Mouse (Mus musculus) layer of hippocampus, adult 2 months (tissue): ENCODE measurements around the gene Ccnb1. TPM values are rescaled to one million over a fixed set of nuclear protein-coding genes. Genes with fewer than 3 reads are reported as not detected.
"Not testable (repeated sequence)": the region's sequence is repeated elsewhere in the genome, so short reads cannot be mapped to it uniquely, and the experiment has no call there.

Experiments
- DNase-seq, 2 experiments: peaks; one replicate each; pipeline ENCODE4 v3.0.0; 2022; ENCODE audit warnings: low spot score in 2 of 2
- H3K27ac ChIP-seq: fragments of 200-600 bp; 2 replicates; pipeline ENCODE4 v1.8.1; 2022
- H3K4me3 ChIP-seq: fragments of 200-600 bp; 2 replicates; pipeline ENCODE4 v1.8.1; 2022; ENCODE audit warnings: mild to moderate bottlenecking
- CTCF ChIP-seq: fragments of 200-600 bp; conservative IDR thresholded peaks from 2 replicates; pipeline ENCODE4 v1.8.1; 2022; ENCODE audit warnings: antibody characterized with exemption, mild to moderate bottlenecking, moderate library complexity
- total RNA-seq, 2 experiments: library from RNA; stranded (reverse); gene quantifications; 2 replicates each; pipeline ENCODE4 v1.2.3; 2021

Ccnb1 gene
- total RNA-seq, 2 experiments from 2014 or later = 0.29 to 0.90 TPM

- no peak for TF ChIP-seq CTCF
- no peak for DNase-seq
- Histone ChIP-seq H3K4me3 (no peak overlapping the region), H3K27ac (no peak overlapping the region)
These were observed 35.0 kb downstream of the Ccnb1 start for GRCm38 (mm10) chr13:100751402-100751801.

- H3K27ac ChIP-seq = no peak overlapping the region
- no peak overlapping the region for H3K4me3 ChIP-seq
- no peak for DNase-seq
- no peak for TF ChIP-seq CTCF
These were observed 35.6 kb downstream of the Ccnb1 start for GRCm38 (mm10) chr13:100750799-100751198.

- TF ChIP-seq CTCF = no peak
- no peak overlapping the region for H3K4me3 ChIP-seq
- DNase-seq = no peak
- no peak overlapping the region for H3K27ac ChIP-seq
These were observed 37.7 kb downstream of the Ccnb1 start for GRCm38 (mm10) chr13:100748638-100749037.

- DNase-seq = peak; percentile 47 to 51
- TF ChIP-seq CTCF = no peak
- H3K4me3 ChIP-seq = no peak overlapping the region
- peak overlapping the region; percentile 62 for H3K27ac ChIP-seq
These were observed 40.3 kb downstream of the Ccnb1 start for GRCm38 (mm10) chr13:100746090-100746489.

GRCm38 (mm10) chr13:100744036-100744744, 42.2 kb downstream of the Ccnb1 start, which contains the start of gene Mrps36:
Gene Mrps36, minus strand, starts transcription at chr13:100744659.
- peak; percentile 86 to 92 for DNase-seq
- Histone ChIP-seq H3K4me3 (peak within 1 kb of the TSS; percentile 73), H3K27ac (peak within 1 kb of the TSS; percentile 100)
- TF ChIP-seq CTCF = peak; percentile 23; the same call in 1 of the 2 replicates

- no peak for TF ChIP-seq CTCF
- Histone ChIP-seq H3K27ac (peak overlapping the region; percentile 100), H3K4me3 (peak overlapping the region; percentile 73)
- no peak for DNase-seq
These were observed 42.9 kb downstream of the Ccnb1 start for GRCm38 (mm10) chr13:100743346-100744035.

- H3K4me3 ChIP-seq = peak overlapping the region; percentile 73; the same call in 1 of the 2 replicates
- TF ChIP-seq CTCF = no peak
- peak overlapping the region; percentile 100; the same call in 1 of the 2 replicates for H3K27ac ChIP-seq
- DNase-seq = no peak
These were observed 43.5 kb downstream of the Ccnb1 start for GRCm38 (mm10) chr13:100742831-100743230.

- Histone ChIP-seq H3K4me3 (no peak overlapping the region), H3K27ac (no peak overlapping the region)
- DNase-seq = no peak
- no peak for TF ChIP-seq CTCF
These were observed 53.6 kb downstream of the Ccnb1 start for GRCm38 (mm10) chr13:100732756-100733155.

GRCm38 (mm10) chr13:100731462-100732046, 54.8 kb downstream of the Ccnb1 start:
- not testable (repeated sequence) for DNase-seq, H3K4me3 ChIP-seq

GRCm38 (mm10) chr13:100730861-100731176, 55.6 kb downstream of the Ccnb1 start, which contains the start of gene Cdk7:
Gene Cdk7, minus strand, starts transcription at chr13:100730939.
- TF ChIP-seq CTCF = no peak
- H3K4me3 ChIP-seq = peak within 1 kb of the TSS; percentile 94
- DNase-seq = peak; percentile 93
- peak within 1 kb of the TSS; percentile 81 for H3K27ac ChIP-seq

More at GRCm38 (mm10) chr13:100731462-100732046, 54.8 kb downstream of the Ccnb1 start:
- TF ChIP-seq CTCF = peak; percentile 21
- peak overlapping the region; percentile 81; the same call in 1 of the 2 replicates for H3K27ac ChIP-seq

- Histone ChIP-seq H3K4me3 (peak overlapping the region; percentile 94), H3K27ac (peak overlapping the region; percentile 81)
- TF ChIP-seq CTCF = no peak
- DNase-seq = no peak
These were observed 56.1 kb downstream of the Ccnb1 start for GRCm38 (mm10) chr13:100730153-100730860.

Other genes starting within 250 kb of the Ccnb1 start
- gene Ocln, start 233.9 kb downstream of the Ccnb1 start, total RNA-seq = 10 to 100 TPM; 10.6 to 13.0 TPM
- gene Marveld2, start 169.6 kb downstream of the Ccnb1 start, total RNA-seq = 1 to 10 TPM; 1.3 to 1.6 TPM
- gene Ak6, start 135.6 kb downstream of the Ccnb1 start, total RNA-seq = 10 to 100 TPM; 90.7 to 91.6 TPM
- 10 to 100 TPM; 13.5 to 15.6 TPM for gene Rad17, start 135.5 kb downstream of the Ccnb1 start, total RNA-seq
- 10 to 100 TPM; 14.4 to 20.7 TPM for gene Taf9, start 135.0 kb downstream of the Ccnb1 start, total RNA-seq
- under 1 TPM; 0.20 to 0.23 TPM for gene Ccdc125, start 116.9 kb downstream of the Ccnb1 start, total RNA-seq
- 10 to 100 TPM; 40.2 to 40.4 TPM for gene Cdk7, start 55.6 kb downstream of the Ccnb1 start, total RNA-seq
- gene Mrps36, start 41.9 kb downstream of the Ccnb1 start, total RNA-seq = 10 to 100 TPM; 51.1 to 56.0 TPM
- under 1 TPM in 1 of 2 experiments, not detected in 1; 0.38 TPM for gene Cenph, start 10.7 kb downstream of the Ccnb1 start, total RNA-seq
- gene Slc30a5, start 46.9 kb upstream of the Ccnb1 start, total RNA-seq = 10 to 100 TPM; 34.8 to 37.4 TPM